Mouse (Mus musculus) ES-Bruce4 (cell line): ENCODE data around the gene Runx3. TPM values are rescaled to one million over a fixed set of nuclear protein-coding genes. Genes with fewer than 3 reads are reported as not detected.

Source experiments
- H3K27ac ChIP-seq: 2 replicates; pipeline ENCODE4 v1.5.1; 2012; ENCODE audit warnings: low read length, inconsistent platforms; ENCODE audit not compliant: insufficient read depth
- H3K27me3 ChIP-seq: 2 replicates; pipeline ENCODE4 v1.6.1; 2012; ENCODE audit warnings: mild to moderate bottlenecking, low read length, inconsistent platforms; ENCODE audit not compliant: control insufficient read depth, poor library complexity, insufficient read depth, severe bottlenecking
- H3K36me3 ChIP-seq: 2 replicates; pipeline ENCODE4 v1.6.1; 2012; ENCODE audit warnings: inconsistent platforms, mild to moderate bottlenecking, low read length, moderate library complexity; ENCODE audit not compliant: control insufficient read depth, poor library complexity, insufficient read depth, severe bottlenecking
- H3K4me1 ChIP-seq: one replicate; pipeline ENCODE4 v1.8.1; 2011; ENCODE audit warnings: low read length; ENCODE audit not compliant: control insufficient read depth, insufficient read depth
- H3K4me3 ChIP-seq: 2 replicates; pipeline ENCODE4 v1.5.1; 2011; ENCODE audit warnings: low read depth, mild to moderate bottlenecking, low read length
- H3K9ac ChIP-seq: 2 replicates; pipeline ENCODE4 v1.6.1; 2012; ENCODE audit warnings: low read depth, mild to moderate bottlenecking, inconsistent platforms; ENCODE audit not compliant: poor library complexity, severe bottlenecking
- H3K9me3 ChIP-seq: replicated peaks from 2 replicates; pipeline ENCODE4 v1.6.1; 2012; ENCODE audit warnings: mild to moderate bottlenecking, low read length, inconsistent platforms; ENCODE audit not compliant: control insufficient read depth, poor library complexity, insufficient read depth, severe bottlenecking
- CTCF ChIP-seq: IDR thresholded peaks from one replicate; pipeline ENCODE4 v1.8.1; 2011; ENCODE audit warnings: low read depth, low read length
- EP300 ChIP-seq: IDR thresholded peaks from 2 replicates; pipeline ENCODE4 v1.6.1; 2011; ENCODE audit warnings: low read depth, low read length; ENCODE audit not compliant: insufficient read depth
- POLR2A ChIP-seq: IDR thresholded peaks from one replicate; pipeline ENCODE4 v1.8.1; 2011; ENCODE audit warnings: low read length; ENCODE audit not compliant: insufficient read depth
- polyA plus RNA-seq: library from polyadenylated mRNA; stranded (reverse); fragments of >200 nt; gene quantifications from 2 replicates; pipeline ENCODE4 v1.2.4, GENCODE M21; 2011; ENCODE audit warnings: low read depth; ENCODE audit not compliant: missing spikeins, insufficient read depth, insufficient read length

Runx3 gene
- polyA plus RNA-seq, 1 experiment, result 0.76 TPM

DNA sequence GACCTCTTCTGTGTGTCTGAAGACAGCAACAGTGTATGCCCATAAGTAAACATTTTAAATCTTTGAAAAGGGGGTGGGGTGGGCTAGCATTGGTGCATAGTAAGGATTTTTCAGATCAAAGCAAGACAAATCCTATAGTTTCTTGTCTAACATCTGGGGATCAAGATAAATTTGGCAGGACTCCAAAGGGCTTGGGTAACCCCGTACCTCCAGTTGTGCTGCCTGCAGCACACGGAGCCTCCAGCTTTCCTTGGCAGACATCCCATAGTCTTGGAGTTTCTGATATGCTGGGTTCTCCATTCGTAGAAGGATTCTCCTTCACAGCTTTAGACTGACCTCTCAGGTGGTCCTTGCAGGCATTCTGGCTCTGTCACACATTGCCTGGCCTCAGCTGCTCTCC, 27.6 kb upstream of the Runx3 start:
- TF ChIP-seq CTCF (no peak), POLR2A (no peak), EP300 (no peak)
- no peaks in the 10 kb centered on the region for H3K9me3 ChIP-seq
- H3K4me3 ChIP-seq, result no peak overlapping the region
- H3K27me3 ChIP-seq, result no peaks in the 10 kb centered on the region
- H3K9ac ChIP-seq, result no peak overlapping the region
- no peaks in the 10 kb centered on the region for H3K4me1 ChIP-seq
- H3K36me3 ChIP-seq, result no peaks in the 10 kb centered on the region
- no peak overlapping the region for H3K27ac ChIP-seq

DNA sequence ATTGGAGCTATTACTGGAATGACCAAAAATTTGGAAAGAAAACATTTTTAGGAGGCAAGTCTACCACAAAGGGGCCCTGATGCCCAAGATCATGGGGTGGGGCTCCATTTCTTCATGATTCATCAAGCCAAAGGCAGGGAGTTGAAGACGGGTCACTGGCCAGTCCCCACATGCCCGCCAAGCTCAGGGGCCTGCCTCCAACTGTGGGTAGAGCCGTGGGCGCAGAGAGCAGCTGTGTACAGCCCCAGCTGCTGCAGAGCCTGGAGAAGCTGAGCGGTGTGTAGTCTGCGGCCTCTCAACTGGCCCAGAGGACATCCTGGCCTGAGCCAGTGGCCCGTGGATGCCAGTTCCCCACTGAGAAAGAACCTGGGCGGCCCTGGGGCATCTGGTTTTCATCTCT, 24.8 kb upstream of the Runx3 start:
- H3K9ac ChIP-seq, result no peak overlapping the region
- no peak overlapping the region for H3K27ac ChIP-seq
- TF ChIP-seq EP300 (no peak), POLR2A (no peak)
- H3K36me3 ChIP-seq, result no peaks in the 10 kb centered on the region
- H3K4me3 ChIP-seq, result no peak overlapping the region
- H3K9me3 ChIP-seq, result no peaks in the 10 kb centered on the region
- H3K27me3 ChIP-seq, result no peaks in the 10 kb centered on the region
- no peaks in the 10 kb centered on the region for H3K4me1 ChIP-seq

DNA sequence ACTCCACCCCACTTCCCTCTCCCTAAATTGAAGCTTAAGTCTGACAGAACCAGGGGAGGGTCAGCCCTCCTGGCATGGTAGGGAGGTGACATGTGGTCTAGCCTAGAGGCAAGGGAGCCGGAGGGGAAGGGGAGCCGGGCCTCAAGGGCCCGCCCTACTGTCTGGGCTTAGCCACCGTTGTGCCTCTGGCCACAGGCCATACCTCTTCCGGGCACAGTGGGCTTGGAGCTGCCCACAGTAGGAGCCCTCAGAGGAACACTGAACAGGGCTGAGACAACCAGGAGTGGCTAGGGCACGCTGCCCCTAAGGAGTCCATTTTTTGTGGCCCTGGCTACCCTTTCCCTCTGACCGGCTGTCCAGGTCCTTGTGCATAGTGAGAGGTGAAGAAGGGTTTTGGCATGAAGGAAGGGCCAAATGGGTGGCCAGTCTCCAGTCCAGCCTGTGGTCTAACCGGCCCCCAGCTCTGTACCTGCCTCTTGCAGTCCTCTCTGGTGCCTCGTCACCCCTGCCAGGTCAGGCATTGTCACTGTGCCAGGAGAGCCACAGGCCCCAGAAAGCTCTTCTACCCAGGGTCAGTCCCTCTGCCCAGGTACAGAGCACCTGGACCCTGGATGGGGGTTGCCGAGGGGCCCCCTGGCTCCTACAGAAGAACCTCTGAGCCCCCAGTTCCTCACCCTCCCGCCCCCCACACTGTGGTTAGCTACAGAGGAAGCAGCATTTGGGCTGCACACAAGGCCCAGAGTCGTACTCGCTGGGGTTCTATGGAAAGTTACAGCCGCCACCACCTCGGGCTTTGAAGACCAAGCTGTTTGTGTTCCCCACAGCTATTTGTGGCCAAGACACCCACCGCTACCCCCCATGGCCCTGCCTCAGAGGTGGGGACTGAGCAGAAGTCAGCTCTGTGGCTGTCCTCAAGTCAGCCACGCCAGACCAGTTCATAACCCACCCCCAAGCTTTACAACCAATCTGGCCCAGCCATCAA, 22.3 kb upstream of the Runx3 start:
- H3K4me1 ChIP-seq, result no peaks in the 10 kb centered on the region
- TF ChIP-seq POLR2A (no peak), CTCF (no peak), EP300 (no peak)
- H3K27ac ChIP-seq, result no peak overlapping the region
- no peaks in the 10 kb centered on the region for H3K27me3 ChIP-seq
- H3K9me3 ChIP-seq, result no peaks in the 10 kb centered on the region
- no peak overlapping the region for H3K4me3 ChIP-seq
- H3K9ac ChIP-seq, result no peak overlapping the region
- H3K36me3 ChIP-seq, result no peaks in the 10 kb centered on the region

DNA sequence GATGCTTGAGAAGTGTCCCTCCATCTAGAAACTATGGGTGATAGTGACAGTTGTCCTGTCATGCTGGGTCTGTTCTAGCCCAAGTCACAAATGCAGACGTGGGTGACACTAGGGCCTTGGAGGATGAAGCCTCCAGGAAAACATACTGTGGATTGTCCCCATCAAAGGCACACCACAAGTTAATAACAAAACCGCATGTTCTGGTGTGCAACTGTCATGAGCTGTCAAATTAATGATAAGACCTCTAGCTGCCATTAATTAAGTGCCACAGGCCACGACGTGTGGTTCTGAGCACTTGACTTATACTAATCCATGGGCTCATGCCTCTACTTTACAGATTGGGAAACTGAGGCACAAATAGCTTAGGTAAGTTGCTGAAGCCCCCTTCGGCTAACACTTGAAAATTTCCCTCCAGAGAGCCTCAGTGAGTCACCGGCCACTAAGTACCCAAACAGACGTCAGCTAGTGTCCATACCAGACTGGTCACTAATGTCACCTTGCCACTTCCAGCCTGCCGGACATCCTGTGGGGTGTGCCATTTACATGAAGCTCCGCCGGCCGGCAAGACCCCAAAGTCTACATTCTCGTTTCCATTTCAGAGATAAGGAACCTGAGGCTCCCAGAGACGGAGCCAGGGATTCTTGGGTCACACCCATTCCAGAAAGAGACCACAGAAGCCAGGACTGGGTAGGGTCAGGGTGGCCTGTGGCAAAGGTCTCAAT, 18.3 kb upstream of the Runx3 start:
- TF ChIP-seq POLR2A, result no peak
- TF ChIP-seq CTCF, result no peak
- TF ChIP-seq EP300, result no peak
- Histone ChIP-seq H3K27ac (no peak overlapping the region), H3K4me1 (no peaks in the 10 kb centered on the region), H3K36me3 (no peaks in the 10 kb centered on the region), H3K9ac (no peak overlapping the region), H3K9me3 (no peaks in the 10 kb centered on the region), H3K4me3 (no peak overlapping the region), H3K27me3 (no peaks in the 10 kb centered on the region)

DNA sequence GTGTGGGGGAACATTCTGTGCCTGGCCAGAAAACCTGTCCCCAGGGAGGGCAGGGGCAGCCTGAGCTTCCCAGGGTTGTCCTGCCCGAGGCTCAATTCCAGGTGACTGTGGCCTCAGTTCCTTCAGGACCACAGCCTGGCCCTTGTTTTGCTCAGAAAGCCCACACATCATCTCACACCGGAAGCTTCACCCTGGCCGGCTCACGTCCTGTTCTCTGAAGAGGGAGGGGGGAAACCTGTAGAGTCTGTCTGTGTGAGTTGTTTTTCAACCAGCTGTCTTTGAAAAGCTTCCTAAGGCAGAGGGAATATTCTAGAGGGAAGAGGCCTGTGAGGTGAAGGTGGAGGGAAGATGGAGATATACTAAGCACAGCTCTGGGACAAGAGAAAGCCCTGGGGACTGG, 17.7 kb upstream of the Runx3 start:
- H3K9ac ChIP-seq, result no peak overlapping the region
- no peaks in the 10 kb centered on the region for H3K27me3 ChIP-seq
- H3K9me3 ChIP-seq, result no peaks in the 10 kb centered on the region
- no peak overlapping the region for H3K27ac ChIP-seq
- H3K4me1 ChIP-seq, result no peaks in the 10 kb centered on the region
- H3K36me3 ChIP-seq, result no peaks in the 10 kb centered on the region
- H3K4me3 ChIP-seq, result no peak overlapping the region
- TF ChIP-seq POLR2A (no peak), CTCF (no peak), EP300 (no peak)

DNA sequence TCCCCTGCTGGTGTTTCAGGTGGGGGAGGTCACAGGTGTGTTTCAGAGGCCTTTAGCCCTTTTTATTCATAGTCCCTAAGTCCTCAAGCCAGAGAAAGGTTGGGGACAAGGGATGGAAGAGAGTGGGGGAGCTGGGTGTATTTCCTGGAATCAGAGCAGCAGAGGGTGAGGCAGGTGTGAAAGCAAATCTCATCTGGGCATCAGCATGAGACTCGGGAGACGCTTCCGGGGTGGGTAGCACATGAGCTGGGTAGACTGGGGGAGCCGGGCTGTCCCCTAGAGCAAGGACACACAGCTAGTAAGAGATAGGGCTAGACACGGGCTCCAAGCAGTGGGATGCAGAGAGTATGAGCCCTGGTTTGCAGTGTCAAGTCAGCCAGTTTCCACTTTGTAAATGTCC, 16.7 kb upstream of the Runx3 start:
- no peaks in the 10 kb centered on the region for H3K4me1 ChIP-seq
- no peaks in the 10 kb centered on the region for H3K36me3 ChIP-seq

More for the DNA sequence above, 16.7 kb upstream of the Runx3 start:
- H3K9me3 ChIP-seq, result no peaks in the 10 kb centered on the region
- H3K4me3 ChIP-seq, result no peak overlapping the region
- H3K9ac ChIP-seq, result no peak overlapping the region
- no peaks in the 10 kb centered on the region for H3K27me3 ChIP-seq
- no peak for TF ChIP-seq EP300
- no peak for TF ChIP-seq POLR2A
- no peak for TF ChIP-seq CTCF
- H3K27ac ChIP-seq, result no peak overlapping the region
